Mouse (Mus musculus): ENCODE data around the gene Zfp507.

Zfp507 gene

DNA sequence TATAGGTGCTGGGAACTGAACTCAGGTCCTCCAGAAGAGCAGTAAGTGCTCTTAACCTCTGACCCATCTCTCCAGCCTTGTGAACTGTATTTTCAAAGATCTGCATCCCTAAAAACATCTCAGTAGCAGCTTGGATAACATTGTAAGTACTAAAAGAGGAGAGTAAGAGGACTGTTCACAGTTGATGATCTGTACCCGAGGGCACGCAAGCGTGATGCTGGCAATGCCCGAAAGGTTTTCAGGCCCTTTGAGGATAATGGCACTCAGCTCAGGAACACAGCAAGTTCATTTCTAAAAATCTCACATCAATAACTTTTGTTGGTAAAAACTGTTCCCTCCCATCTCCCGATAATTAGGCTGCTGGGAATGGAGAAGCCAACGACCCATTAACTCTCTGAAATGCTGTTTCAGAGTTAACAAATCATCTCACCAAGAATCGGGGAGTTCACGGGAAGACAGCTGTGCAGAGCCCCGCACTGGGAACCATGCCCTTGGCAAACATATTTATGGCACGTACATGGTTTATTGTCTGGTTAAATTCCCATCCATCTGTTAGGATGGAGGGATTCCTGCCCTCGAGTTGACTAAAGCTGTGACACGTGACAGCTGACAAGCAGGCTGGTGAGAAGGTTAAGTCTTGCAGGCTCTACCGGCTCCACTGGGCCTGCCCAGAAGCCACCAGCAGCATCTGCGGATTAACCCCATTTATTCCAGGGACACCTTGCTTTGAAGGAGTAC is 69.3 kb downstream of the Zfp507 start:
- no peak for DNase-seq (ENCODE audit: low spot score)

DNA sequence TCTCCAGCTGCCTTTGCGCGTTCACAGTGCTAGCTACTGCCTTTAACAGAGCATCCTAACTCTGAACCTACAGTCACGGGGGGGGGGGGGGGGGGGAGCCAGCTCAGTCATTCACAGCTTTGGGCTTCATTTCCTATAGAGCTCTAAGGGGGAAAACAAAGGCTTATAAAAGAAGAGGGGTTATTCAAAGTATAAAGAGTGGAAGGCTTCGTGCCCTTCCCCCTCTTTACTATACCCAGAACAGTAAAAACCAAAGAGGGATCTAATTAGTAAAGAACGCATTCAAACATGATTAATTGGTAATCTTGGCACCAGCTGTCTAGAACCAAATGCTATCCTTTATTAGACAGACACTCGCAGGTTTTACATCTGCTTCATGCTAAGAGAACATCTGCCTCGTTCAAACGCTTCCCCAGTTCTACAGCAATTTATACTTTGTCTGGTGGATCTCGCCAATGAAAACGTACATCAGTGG is 70.2 kb downstream of the Zfp507 start:
- DNase-seq (ENCODE audit: low spot score), result no peak

DNA sequence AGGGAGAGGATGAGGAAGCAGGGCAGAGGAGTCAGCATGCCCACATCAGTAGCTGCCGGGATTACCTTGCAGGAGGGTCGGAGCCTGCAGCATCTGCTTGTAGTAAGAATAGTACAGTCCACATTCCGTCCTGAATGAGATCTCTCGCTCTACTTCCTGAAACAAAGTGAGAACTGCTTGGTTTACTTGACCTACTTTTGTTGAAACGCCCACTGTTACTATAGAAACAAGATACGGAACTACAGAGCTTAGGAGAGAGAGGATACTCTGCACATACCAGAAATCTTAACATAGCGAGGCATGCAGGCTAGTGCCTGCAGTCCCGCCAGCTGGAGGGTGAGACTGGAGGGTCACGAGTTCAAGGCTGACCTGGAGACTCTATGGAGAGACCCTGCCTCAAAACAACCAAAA is 73.2 kb downstream of the Zfp507 start:
- DNase-seq (ENCODE audit: low spot score), result no peak

DNA sequence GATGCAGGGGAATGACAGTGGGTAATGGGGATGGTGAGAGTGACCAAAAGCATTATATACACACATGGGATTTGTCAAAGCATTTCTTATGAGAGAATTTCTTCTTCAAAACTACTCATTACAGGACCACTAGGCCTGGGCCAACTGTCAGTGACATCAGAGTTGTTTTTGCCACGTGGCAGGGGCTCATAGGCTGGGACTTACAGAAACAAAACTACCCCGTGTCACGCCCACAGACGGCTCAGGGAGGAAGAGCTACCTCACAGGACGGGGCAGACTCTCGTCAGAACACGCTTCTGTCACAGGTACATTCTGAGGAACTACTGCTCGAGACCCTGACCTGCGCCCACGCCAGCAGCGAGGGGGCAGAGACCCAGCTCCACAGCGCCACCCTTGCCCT is 74.4 kb downstream of the Zfp507 start:
- no peak for DNase-seq (ENCODE audit: low spot score)

DNA sequence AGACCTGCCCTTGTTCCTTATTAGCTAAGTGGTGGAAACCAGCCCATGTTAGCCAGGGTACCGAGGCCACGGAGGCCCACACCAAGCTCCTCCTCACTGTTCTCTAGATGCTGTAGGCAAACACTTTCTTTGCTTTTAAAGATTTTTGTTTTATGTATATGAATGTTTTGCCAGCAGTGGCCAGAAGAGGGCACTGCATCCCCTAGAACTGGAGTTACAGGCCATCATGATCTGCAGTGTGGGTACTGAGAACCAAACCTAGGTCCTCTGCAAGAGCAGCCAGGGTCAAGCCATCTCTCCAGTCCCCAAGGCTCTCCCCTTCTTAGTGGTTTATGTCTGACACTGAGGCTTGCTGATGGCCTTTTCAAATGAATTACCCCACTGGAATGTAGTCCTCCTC is 79.8 kb downstream of the Zfp507 start:
- no peak for DNase-seq (ENCODE audit: low spot score)

All from testis, postnatal 10 days (tissue).